Mouse (Mus musculus) forebrain, embryonic 10.5 days (tissue): ENCODE results near the gene 9130019O22Rik. TPM values are rescaled to one million over a fixed set of nuclear protein-coding genes. Genes with fewer than 3 reads are reported as not detected.
"Not testable (repeated sequence)": the region's sequence is repeated elsewhere in the genome, so short reads cannot be mapped to it uniquely, and the experiment has no call there.

Experiments
- DNase-seq: peaks from one replicate; pipeline ENCODE4 v3.0.0-alpha.2; 2017; ENCODE audit warnings: low spot score; ENCODE audit errors: extremely low spot score
- H3K27ac ChIP-seq: fragments of 300-500 bp; sonication (generic); 2 replicates; pipeline ENCODE4 v1.5.1; 2016; ENCODE audit warnings: mild to moderate bottlenecking
- H3K27me3 ChIP-seq: fragments of 300-500 bp; sonication (generic); 2 replicates; pipeline ENCODE4 v1.6.1; 2016; ENCODE audit warnings: mild to moderate bottlenecking; ENCODE audit not compliant: poor library complexity, severe bottlenecking
- H3K36me3 ChIP-seq: fragments of 300-500 bp; sonication (generic); replicated peaks from 2 replicates; pipeline ENCODE4 v1.6.1; 2016; ENCODE audit warnings: mild to moderate bottlenecking, moderate library complexity
- H3K4me1 ChIP-seq: fragments of 300-500 bp; sonication (generic); 2 replicates; pipeline ENCODE4 v1.6.1; 2016
- H3K4me3 ChIP-seq: fragments of 300-500 bp; sonication (generic); 2 replicates; pipeline ENCODE4 v1.5.1; 2016; ENCODE audit warnings: mild to moderate bottlenecking, moderate library complexity
- H3K9me3 ChIP-seq: fragments of 300-500 bp; sonication (generic); 2 replicates; pipeline ENCODE4 v1.6.1; 2016; ENCODE audit warnings: mild to moderate bottlenecking, moderate library complexity
- WGBS: fragments of 180-500 bp; shearing (Covaris S2); methylation state at CpG from one replicate; pipeline ENCODE4 v1.1.7; 2016; 5-methylcytosine and 5-hydroxymethylcytosine counted together
- polyA plus RNA-seq: library from polyadenylated mRNA; unstranded; fragments of >200 nt; fragmentation: Nextera tagmentation; extraction: Ambion mirVana; gene quantifications from 2 replicates; pipeline ENCODE4 v1.2.1, GENCODE M21; 2016

Gene 9130019O22Rik
- polyA plus RNA-seq, 1 experiment from 2014 or later, result 4.8 TPM

- H3K4me1 ChIP-seq, result peaks cover 27% of the 10 kb centered on the region
- DNase-seq, result no peak
- peak overlapping the region; percentile 91 for H3K27ac ChIP-seq
- H3K27me3 ChIP-seq, result no peaks in the 10 kb centered on the region
- H3K9me3 ChIP-seq, result no peaks in the 10 kb centered on the region
- peaks cover 19% of the 10 kb centered on the region for H3K36me3 ChIP-seq
- peak overlapping the region; percentile 82 for H3K4me3 ChIP-seq
- WGBS, result 33% methylated on average over 7 of the region's 7 CpGs
Measured at GRCm38 (mm10) chr7:127393944-127394333, 7.0 kb upstream of the 9130019O22Rik start.

GRCm38 (mm10) chr7:127393157-127393943 lies 6.4 kb upstream of the 9130019O22Rik start, which contains the start of gene E430018J23Rik:
TSS of gene E430018J23Rik (minus strand) at chr7:127393629.
- H3K4me1 ChIP-seq, result peaks cover 27% of the 10 kb centered on the region
- H3K27ac ChIP-seq, result peak within 1 kb of the TSS; percentile 91
- peaks cover 19% of the 10 kb centered on the region for H3K36me3 ChIP-seq
- H3K9me3 ChIP-seq, result no peaks in the 10 kb centered on the region
- no peaks in the 10 kb centered on the region for H3K27me3 ChIP-seq
- peak within 1 kb of the TSS; percentile 82 for H3K4me3 ChIP-seq
- DNase-seq, result peak; percentile 96
- 1% methylated on average over 45 of the region's 45 CpGs for WGBS

GRCm38 (mm10) chr7:127392251-127392824 lies 5.4 kb upstream of the 9130019O22Rik start:
- no peaks in the 10 kb centered on the region for H3K27me3 ChIP-seq
- peak overlapping the region; percentile 82 for H3K4me3 ChIP-seq
- H3K4me1 ChIP-seq, result peaks cover 27% of the 10 kb centered on the region
- peak overlapping the region; percentile 91; the same call in 1 of the 2 replicates for H3K27ac ChIP-seq
- peaks cover 19% of the 10 kb centered on the region for H3K36me3 ChIP-seq
- DNase-seq, result no peak
- no peaks in the 10 kb centered on the region for H3K9me3 ChIP-seq
- 89% methylated on average over 8 of the region's 8 CpGs for WGBS

- DNase-seq, result no peak
- WGBS, result 97% methylated on average over 16 of the region's 16 CpGs
- H3K9me3 ChIP-seq, result no peaks in the 10 kb centered on the region
- H3K27me3 ChIP-seq, result no peaks in the 10 kb centered on the region
- H3K36me3 ChIP-seq, result peaks cover 19% of the 10 kb centered on the region
- H3K4me1 ChIP-seq, result peaks cover 34% of the 10 kb centered on the region
- no peak overlapping the region for H3K27ac ChIP-seq
- no peak overlapping the region; the same call in 1 of the 2 replicates for H3K4me3 ChIP-seq
Measured at GRCm38 (mm10) chr7:127391538-127391937, 4.6 kb upstream of the 9130019O22Rik start.

GRCm38 (mm10) chr7:127390306-127390705 lies 3.3 kb upstream of the 9130019O22Rik start:
- no peak for DNase-seq
- WGBS, result 79% methylated on average over 7 of the region's 7 CpGs
- H3K9me3 ChIP-seq, result peaks cover 3% of the 10 kb centered on the region

GRCm38 (mm10) chr7:127388201-127388600 lies 1.2 kb upstream of the 9130019O22Rik start:
- H3K4me3 ChIP-seq, DNase-seq, H3K27ac ChIP-seq, H3K27me3 ChIP-seq: not testable (repeated sequence)
- peaks cover 16% of the 10 kb centered on the region for H3K9me3 ChIP-seq
- H3K4me1 ChIP-seq, result peaks cover 31% of the 10 kb centered on the region
- peaks cover 44% of the 10 kb centered on the region for H3K36me3 ChIP-seq

More at GRCm38 (mm10) chr7:127390306-127390705, 3.3 kb upstream of the 9130019O22Rik start:
- peaks cover 23% of the 10 kb centered on the region for H3K36me3 ChIP-seq
- no peak overlapping the region for H3K4me3 ChIP-seq
- peaks cover 39% of the 10 kb centered on the region for H3K4me1 ChIP-seq
- H3K27ac ChIP-seq, result no peak overlapping the region
- no peaks in the 10 kb centered on the region for H3K27me3 ChIP-seq

GRCm38 (mm10) chr7:127385560-127385959 lies 1.4 kb downstream of the 9130019O22Rik start:
- not testable (repeated sequence) for H3K27ac ChIP-seq, H3K4me3 ChIP-seq, DNase-seq, H3K27me3 ChIP-seq
- H3K9me3 ChIP-seq, result peaks cover 24% of the 10 kb centered on the region
- peaks cover 42% of the 10 kb centered on the region for H3K36me3 ChIP-seq
- 87% methylated on average over 4 of the region's 4 CpGs for WGBS
- peaks cover 16% of the 10 kb centered on the region for H3K4me1 ChIP-seq

- Histone ChIP-seq H3K36me3 (peaks cover 27% of the 10 kb centered on the region), H3K4me1 (peaks cover 10% of the 10 kb centered on the region), H3K4me3 (no peak overlapping the region), H3K9me3 (peaks cover 15% of the 10 kb centered on the region), H3K27ac (no peak overlapping the region), H3K27me3 (no peaks in the 10 kb centered on the region)
- WGBS, result 84% methylated on average over 6 of the region's 6 CpGs
- no peak for DNase-seq
Measured at GRCm38 (mm10) chr7:127378310-127378921, 8.6 kb downstream of the 9130019O22Rik start.

- H3K27ac ChIP-seq, result peak within 1 kb of the TSS; percentile 86
- H3K4me1 ChIP-seq, H3K9me3 ChIP-seq, H3K27me3 ChIP-seq: not testable (repeated sequence)
- H3K36me3 ChIP-seq, result peaks cover 31% of the 10 kb centered on the region
- peak within 1 kb of the TSS; percentile 75 for H3K4me3 ChIP-seq
- DNase-seq, result peak; percentile 86
- WGBS, result 4% methylated on average over 49 of the region's 49 CpGs
Measured at GRCm38 (mm10) chr7:127375271-127376245, 11.4 kb downstream of the 9130019O22Rik start, which contains the start of gene Zfp747. TSS of gene Zfp747 (minus strand) at chr7:127376050.

GRCm38 (mm10) chr7:127371870-127372269 lies 15.1 kb downstream of the 9130019O22Rik start:
- 83% methylated on average over 3 of the region's 3 CpGs for WGBS
- not testable (repeated sequence) for H3K4me3 ChIP-seq, H3K9me3 ChIP-seq, H3K27me3 ChIP-seq, DNase-seq, H3K4me1 ChIP-seq, H3K27ac ChIP-seq
- H3K36me3 ChIP-seq, result peaks cover 31% of the 10 kb centered on the region

GRCm38 (mm10) chr7:127371213-127371612 lies 15.8 kb downstream of the 9130019O22Rik start:
- Histone ChIP-seq H3K36me3 (peaks cover 31% of the 10 kb centered on the region), H3K27ac (no peak overlapping the region), H3K9me3 (peaks cover 7% of the 10 kb centered on the region; the same call in 1 of the 2 replicates), H3K27me3 (no peaks in the 10 kb centered on the region), H3K4me1 (peaks cover 10% of the 10 kb centered on the region), H3K4me3 (no peak overlapping the region)
- no peak for DNase-seq
- WGBS, result 90% methylated on average over 2 of the region's 2 CpGs

GRCm38 (mm10) chr7:127366249-127366648 lies 20.7 kb downstream of the 9130019O22Rik start:
- Histone ChIP-seq H3K27ac (no peak overlapping the region), H3K4me3 (no peak overlapping the region), H3K27me3 (peaks cover 40% of the 10 kb centered on the region), H3K36me3 (no peaks in the 10 kb centered on the region), H3K9me3 (no peaks in the 10 kb centered on the region), H3K4me1 (peaks cover 12% of the 10 kb centered on the region)
- no peak for DNase-seq
- 88% methylated on average over 3 of the region's 3 CpGs for WGBS
